Mouse (Mus musculus) stomach, postnatal 0 days (tissue): ENCODE measurements at regions not wholly inside any gene's neighbourhood (a gene's known extent, or its start where the extent isn't known, plus 50 kb on each side); places are given as distances from the start of the nearest gene placed in this dataset.

Experiments
- CTCF ChIP-seq: IDR thresholded peaks from 2 replicates; pipeline ENCODE4 v1.5.1; 2016; ENCODE audit warnings: antibody characterized with exemption, low read depth, mild to moderate bottlenecking, moderate library complexity
- EP300 ChIP-seq: optimal IDR thresholded peaks from 2 replicates; pipeline ENCODE3; 2016; ENCODE audit warnings: antibody characterized with exemption

GRCm38 (mm10) chr1:125123861-125124260 lies 311.7 kb downstream of the Actr3 start:
- no peak for TF ChIP-seq EP300
- no peak for TF ChIP-seq CTCF
